Mouse (Mus musculus) cerebellum, postnatal 10 days (tissue): ENCODE data around the gene Myh9.

ENCODE experiments used
- DNase-seq, 2 experiments: peaks; one replicate each; pipeline ENCODE4 v3.0.0; 2021; ENCODE audit warnings: mixed read lengths in 2 of 2

The Myh9 gene

DNA sequence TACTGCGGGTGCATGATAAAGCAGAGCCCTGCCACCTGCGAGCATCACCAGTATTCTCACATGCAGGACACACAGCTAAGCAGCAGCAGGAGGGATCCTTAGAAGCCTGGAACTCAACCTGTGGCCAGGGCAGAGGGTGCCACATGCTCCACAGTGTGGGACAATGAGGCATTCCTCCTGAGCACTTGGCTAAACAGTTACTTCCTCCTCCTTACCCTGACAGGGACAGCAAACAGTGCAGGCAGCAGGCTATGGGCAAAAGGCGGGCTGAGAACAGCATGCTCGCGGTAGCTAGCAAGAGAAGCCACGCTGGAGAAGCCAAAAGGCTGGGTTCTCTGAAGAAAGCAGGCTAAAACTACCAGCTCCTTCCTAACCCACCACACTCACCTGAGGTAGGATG lies 14.2 kb downstream of the Myh9 start:
- DNase-seq = no peak

- no peak for DNase-seq
Observed at GRCm38 (mm10) chr15:77827379-77827778, 14.6 kb downstream of the Myh9 start.

GRCm38 (mm10) chr15:77825382-77825781 lies 16.6 kb downstream of the Myh9 start:
- no peak for DNase-seq

DNA sequence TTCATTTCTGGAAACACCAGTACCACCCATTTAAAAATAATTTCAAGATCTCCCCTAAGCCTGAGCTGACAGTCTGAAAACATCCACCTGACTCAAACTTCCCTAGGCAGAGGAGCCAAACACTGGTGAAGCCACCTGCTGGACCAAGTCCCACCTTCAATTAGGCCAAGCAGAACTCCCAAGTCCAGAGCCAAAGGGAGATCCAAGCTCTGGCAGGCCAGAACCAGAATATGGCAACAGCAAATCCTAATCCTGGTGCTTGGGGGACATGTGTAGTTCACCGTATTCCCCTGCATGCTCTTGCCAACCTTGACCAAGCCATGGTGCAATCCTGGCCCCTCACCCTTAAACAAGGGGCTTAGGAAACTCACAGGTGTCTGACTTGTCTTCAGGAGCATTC lies 17.7 kb downstream of the Myh9 start:
- DNase-seq = no peak

GRCm38 (mm10) chr15:77823634-77824033 lies 18.3 kb downstream of the Myh9 start:
- no peak for DNase-seq

- no peak for DNase-seq
Observed at GRCm38 (mm10) chr15:77823196-77823595, 18.8 kb downstream of the Myh9 start.

- DNase-seq = no peak
Observed at GRCm38 (mm10) chr15:77822671-77823070, 19.3 kb downstream of the Myh9 start.

DNA sequence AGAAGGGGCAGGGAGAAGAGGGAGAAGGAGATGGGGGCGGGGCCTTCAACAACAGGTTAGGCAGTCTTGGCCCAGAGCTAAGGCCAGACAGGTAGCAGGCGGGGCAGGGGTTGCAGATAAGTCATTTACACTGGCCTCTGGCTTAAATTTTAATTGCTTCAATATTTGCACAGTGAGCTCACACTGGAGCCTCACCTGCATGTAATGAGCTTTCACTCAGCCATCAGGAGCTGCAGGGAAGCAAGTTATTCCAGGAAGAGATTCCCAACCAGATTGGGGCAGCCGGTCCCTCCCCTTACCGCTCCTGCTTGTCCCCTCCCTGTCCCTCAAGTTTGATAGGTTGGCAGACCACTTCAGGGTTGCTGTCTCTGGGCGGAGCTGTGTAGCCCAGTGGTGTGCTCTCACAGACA lies 19.9 kb downstream of the Myh9 start:
- no peak for DNase-seq

DNA sequence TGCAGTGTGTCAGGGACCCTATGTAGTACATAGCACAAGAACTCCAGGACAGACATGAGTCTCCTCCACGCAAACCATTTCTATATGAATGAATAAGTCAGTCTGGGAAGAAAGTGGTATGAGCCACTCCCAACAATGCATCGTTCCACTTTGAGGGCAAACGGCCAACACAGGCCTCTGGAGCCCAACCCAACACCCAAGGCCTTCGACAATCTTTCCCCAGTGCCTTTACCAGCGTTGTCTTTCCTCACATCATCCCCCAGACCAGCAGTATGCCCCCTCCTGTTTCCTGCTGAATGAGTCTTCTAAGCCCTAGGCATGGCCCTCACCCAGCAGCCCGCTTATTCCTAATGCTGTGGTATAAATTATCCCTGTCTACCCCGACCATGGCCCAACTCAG lies 20.6 kb downstream of the Myh9 start:
- no peak for DNase-seq

DNA sequence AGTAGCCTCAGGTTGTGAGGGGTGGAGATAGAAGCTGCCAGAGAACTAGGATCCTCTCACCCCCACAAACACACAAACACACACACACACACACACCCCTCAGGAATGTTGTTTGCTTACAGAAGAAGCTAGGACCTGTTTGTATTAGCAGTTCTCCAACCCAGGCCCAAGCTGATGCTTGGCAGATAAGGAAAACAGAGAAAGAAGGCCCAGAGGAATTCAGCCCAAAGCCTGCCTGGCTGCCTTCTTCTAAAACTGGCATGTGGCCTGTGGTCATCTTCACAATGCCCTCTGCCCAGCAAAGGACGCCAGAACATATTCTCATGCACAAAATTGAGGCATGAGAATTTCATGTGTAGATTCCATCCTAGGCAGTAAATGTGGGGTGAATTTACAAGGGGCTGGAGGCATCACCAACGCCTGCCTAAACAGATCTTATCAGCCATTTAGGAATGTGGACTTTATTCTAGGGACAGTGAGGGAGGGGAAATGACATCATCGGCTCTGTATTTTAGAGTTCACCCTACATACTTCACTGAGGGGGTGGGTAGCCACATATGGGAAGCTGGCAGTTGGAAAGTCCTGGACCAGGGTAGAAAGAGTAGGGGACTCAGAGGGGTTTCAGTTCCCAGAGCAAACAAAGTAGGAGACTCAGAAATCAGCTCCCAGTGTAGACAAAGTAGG lies 21.4 kb downstream of the Myh9 start:
- no peak for DNase-seq

- DNase-seq = peak; percentile 88 to 91
Observed at GRCm38 (mm10) chr15:77819894-77820387, 22.0 kb downstream of the Myh9 start.

GRCm38 (mm10) chr15:77818556-77819158 lies 23.3 kb downstream of the Myh9 start:
- DNase-seq = no peak

- DNase-seq = peak in 1 of 2 experiments; percentile 25
Observed at GRCm38 (mm10) chr15:77817417-77817816, 24.6 kb downstream of the Myh9 start.

- DNase-seq = no peak
Observed at GRCm38 (mm10) chr15:77816601-77816950, 25.4 kb downstream of the Myh9 start.

DNA sequence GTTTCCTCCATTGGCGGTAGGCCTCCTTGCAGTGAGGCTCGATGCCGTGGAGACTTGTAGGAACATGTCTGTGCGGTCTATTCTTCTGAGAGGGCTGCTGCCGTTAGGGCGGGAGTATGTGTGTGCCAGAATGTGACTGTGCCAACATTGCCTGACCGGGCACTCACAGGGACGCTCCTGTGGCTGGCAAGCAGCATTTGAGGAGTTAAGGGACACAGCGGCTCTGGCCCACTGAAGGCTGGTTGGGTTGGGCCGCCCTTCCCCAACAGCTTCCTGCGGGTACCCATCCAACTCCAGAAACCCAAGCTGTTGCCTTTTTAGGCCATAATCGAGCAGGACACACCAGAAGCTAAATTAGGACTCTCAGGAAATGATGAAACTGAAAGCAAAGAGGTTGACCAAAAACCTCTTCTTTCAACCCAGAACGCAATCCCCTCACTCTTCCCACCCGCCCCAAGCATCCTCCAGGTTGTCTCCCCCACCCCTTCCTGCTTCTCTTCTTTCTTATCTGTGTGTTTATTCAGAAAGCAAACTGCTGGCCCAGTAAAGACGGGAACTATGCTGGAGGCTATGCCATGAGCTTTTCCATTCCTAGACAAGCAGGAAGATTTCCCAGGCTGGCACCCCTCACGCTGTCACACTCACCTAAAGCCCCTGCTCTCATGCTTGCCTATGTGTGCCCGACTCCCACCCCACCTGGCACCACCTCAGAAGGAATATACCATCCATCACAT lies 25.9 kb downstream of the Myh9 start:
- DNase-seq = peak; percentile 69 to 77

- DNase-seq = peak in 1 of 2 experiments; percentile 34
Observed at GRCm38 (mm10) chr15:77813639-77814375, 28.2 kb downstream of the Myh9 start.

- no peak for DNase-seq
Observed at GRCm38 (mm10) chr15:77812578-77812977, 29.4 kb downstream of the Myh9 start.

GRCm38 (mm10) chr15:77811099-77811760 lies 30.7 kb downstream of the Myh9 start:
- DNase-seq = no peak

GRCm38 (mm10) chr15:77810416-77811098 lies 31.4 kb downstream of the Myh9 start:
- DNase-seq = no peak

- DNase-seq = no peak
Observed at GRCm38 (mm10) chr15:77809434-77809833, 32.5 kb downstream of the Myh9 start.

- DNase-seq = no peak
Observed at GRCm38 (mm10) chr15:77807264-77807585, 34.8 kb downstream of the Myh9 start.
